In the genomic region with DNA sequence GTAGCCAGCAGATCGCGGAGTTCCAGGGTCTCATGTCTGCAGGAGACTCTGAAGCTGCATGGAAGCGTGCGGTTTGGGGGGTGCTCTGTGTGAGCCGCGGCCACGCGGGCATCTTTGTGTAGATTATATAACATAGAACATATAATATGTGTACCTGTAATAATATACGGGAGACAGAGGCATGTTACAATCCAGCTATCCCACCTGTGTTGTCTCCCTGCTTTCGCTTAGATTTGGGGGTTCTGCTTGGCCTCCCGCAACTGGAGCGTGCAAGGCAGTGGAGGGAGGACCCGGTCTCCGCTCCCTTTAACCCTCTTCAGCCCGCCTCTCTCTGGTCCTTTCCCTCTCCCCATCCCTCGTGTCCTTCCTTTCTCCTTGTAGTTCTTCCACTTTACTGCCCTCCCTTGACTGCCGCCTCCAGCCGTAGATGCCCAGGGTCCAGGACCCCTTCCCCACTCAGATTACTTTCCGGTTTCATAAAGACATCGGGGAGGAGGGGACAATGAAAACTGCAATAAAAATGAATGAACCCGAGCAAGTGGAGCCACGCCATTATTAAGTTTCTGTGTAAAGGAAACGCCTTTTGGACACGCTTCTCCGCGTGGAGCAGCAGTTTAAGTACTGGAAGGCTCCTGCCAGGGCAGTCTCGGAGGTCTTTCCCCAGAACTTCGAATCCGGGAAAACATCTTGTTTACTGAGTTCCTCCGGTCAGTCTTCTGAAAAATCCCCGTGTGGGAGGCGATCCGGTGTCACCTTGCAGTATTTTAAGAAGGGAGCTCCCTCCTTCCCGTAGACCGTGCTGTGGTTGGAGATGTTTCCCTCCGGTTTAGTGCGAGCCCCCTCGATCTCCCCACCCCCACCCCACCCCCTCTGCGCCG, we compare ENCODE assay signal across 7 mouse cellular contexts. TPM values are rescaled to one million over a fixed set of nuclear protein-coding genes. Genes with fewer than 3 reads are reported as not detected.
DNase-seq lines count a peak whose midpoint lies in the region; ATAC-seq and TF ChIP-seq lines count a peak whose summit lies in the region.

No protein-coding gene starts in this region.

- no peak for TF ChIP-seq CTCF in G1E (IDR thresholded peaks at IDR 0.05; ENCODE audit: low read depth, low read length)

- peak overlapping the region; percentile 97 for H3K27ac ChIP-seq in embryonic facial prominence, embryonic 14.5 days (replicated peaks; ENCODE audit: low read depth, low read length)

- H3K36me3 ChIP-seq in G1E (replicated peaks) = peaks cover 16% of the 10 kb centered on the region
- H3K36me3 ChIP-seq in embryonic facial prominence, embryonic 14.5 days (ENCODE audit: control insufficient read depth, insufficient read depth, low read length) = no peaks in the 10 kb centered on the region
- peaks cover 5% of the 10 kb centered on the region for H3K36me3 ChIP-seq in megakaryocyte, embryonic 14.5 days (replicated peaks; ENCODE audit: low read length)

- no peak for ATAC-seq in G1E (ENCODE audit: extremely low read depth, insufficient number of reproducible peaks, low FRiP score, poor library complexity, severe bottlenecking)
- no peak; the same call in 1 of the 2 replicates for ATAC-seq in embryonic facial prominence, embryonic 14.5 days (ENCODE audit: low read depth)

- 1% methylated on average over 40 of the region's 40 CpGs for WGBS in embryonic facial prominence, embryonic 14.5 days

- DNase-seq in G1E (ENCODE audit: low spot score) = peak; percentile 61
- peak; percentile 51 for DNase-seq in adrenal gland, postnatal 14 days
- peak; percentile 82 for DNase-seq in embryonic facial prominence, embryonic 14.5 days (ENCODE audit: low spot score)
- DNase-seq in heart, postnatal 14 days = peak; percentile 19 to 20
- DNase-seq in layer of hippocampus, postnatal 25 days (ENCODE audit: extremely low spot score in 1 of 2, low spot score in 1 of 2) = peak; percentile 37 to 54
- peak; percentile 63 for DNase-seq in right cerebral cortex, postnatal 25 days

- no peaks in the 10 kb centered on the region for H3K9me3 ChIP-seq in G1E (replicated peaks)
- H3K9me3 ChIP-seq in embryonic facial prominence, embryonic 14.5 days (ENCODE audit: control insufficient read depth, low read length) = 0 out of 2 replicates have a peak, but pooled peaks cover 3% of the 10 kb centered on the region
- no peaks in the 10 kb centered on the region for H3K9me3 ChIP-seq in megakaryocyte, embryonic 14.5 days

- peak overlapping the region; percentile 98 for H3K9ac ChIP-seq in embryonic facial prominence, embryonic 14.5 days (ENCODE audit: low read depth, low read length)

- H3K4me1 ChIP-seq in G1E (ENCODE audit: insufficient read depth, low read depth, low read length) = peaks cover 43% of the 10 kb centered on the region
- peaks cover 18% of the 10 kb centered on the region for H3K4me1 ChIP-seq in embryonic facial prominence, embryonic 14.5 days (ENCODE audit: control insufficient read depth, insufficient read depth, low read length)
- H3K4me1 ChIP-seq in megakaryocyte, embryonic 14.5 days = peaks cover 53% of the 10 kb centered on the region

- H3K27me3 ChIP-seq in G1E (ENCODE audit: insufficient read depth, low read length) = no peaks in the 10 kb centered on the region
- no peaks in the 10 kb centered on the region for H3K27me3 ChIP-seq in embryonic facial prominence, embryonic 14.5 days (replicated peaks; ENCODE audit: control insufficient read depth, insufficient read depth, low read length)
- H3K27me3 ChIP-seq in megakaryocyte, embryonic 14.5 days (replicated peaks) = no peaks in the 10 kb centered on the region

- intact Hi-C loops in heart, postnatal 14 days (cut with DNase I) = loop anchor here (5.0 to 10.0 kb wide), 3 partner anchors 99 to 1192 kb away; no protein-coding TSS in a partner anchor

- peak overlapping the region; percentile 73 for H3K4me3 ChIP-seq in G1E (ENCODE audit: low read depth, low read length)
- H3K4me3 ChIP-seq in embryonic facial prominence, embryonic 14.5 days (ENCODE audit: low read depth, low read length) = peak overlapping the region; percentile 84
- peak overlapping the region; percentile 94 for H3K4me3 ChIP-seq in megakaryocyte, embryonic 14.5 days (replicated peaks)

- peak overlapping the region; percentile 67 for H3K4me2 ChIP-seq in embryonic facial prominence, embryonic 14.5 days (ENCODE audit: low read depth, low read length)

RNA-seq across cellular contexts. Expression of gene Elovl6, which starts 0.9 kb away (rescaled TPM):
- total RNA-seq in G1E (2014; fragmentation: Nextera tagmentation) (20.4 and 20.6 TPM in 2 replicates), G1E (2017) (17.5 and 20.4 TPM in 2 replicates)
- polyA plus RNA-seq in G1E (2012) = 2.3 TPM in 2 replicates
- total RNA-seq in adrenal gland, postnatal 14 days (2021) = 53.5 and 61.2 TPM in 2 replicates
- 25.0 and 26.6 TPM in 2 replicates for polyA plus RNA-seq in embryonic facial prominence, embryonic 14.5 days (2014; fragmentation: Nextera tagmentation; extraction: Ambion mirVana)
- 1 to 10 TPM; 1.9 to 2.6 TPM for total RNA-seq in heart, postnatal 14 days (2021)
- 10 to 100 TPM; 37.8 to 40.8 TPM for total RNA-seq in layer of hippocampus, postnatal 25 days (2021)
- polyA plus RNA-seq in megakaryocyte, embryonic 14.5 days (2012; ENCODE audit: insufficient read depth, low replicate concordance) = 2.1 TPM in 1 of 2 replicates, not detected in the other

Comparison
In these comparisons a context has a peak if more than half of its experiments do, and no peak if none do; other contexts are left out.
1. DNase-seq: peak in every context shown above with its lines; median percentile 82 in embryonic facial prominence, embryonic 14.5 days; 63 in right cerebral cortex, postnatal 25 days; 61 in G1E; 51 in adrenal gland, postnatal 14 days; 46 in layer of hippocampus, postnatal 25 days; 20 in heart, postnatal 14 days.
2. RNA of gene Elovl6, which starts 0.9 kb away (total RNA-seq): 53.5 to 61.2 TPM in adrenal gland, postnatal 14 days, 37.8 to 40.8 TPM in layer of hippocampus, postnatal 25 days and 17.5 to 20.6 TPM in G1E; 1.9 to 2.6 TPM in heart, postnatal 14 days; every median in the first group is over 4 times any median in the second.
3. Peak in every context shown above with its lines, with median percentiles within 50 percentile points of each other: H3K4me3 ChIP-seq.